Mouse (Mus musculus) right cerebral cortex, postnatal 14 days (tissue): Measurements from ENCODE around the gene BC051665.

ENCODE experiments used
- DNase-seq: peaks from one replicate; pipeline ENCODE4 v3.0.0; 2022

Gene BC051665

GRCm38 (mm10) chr13:60786264-60786663 lies at the start of gene BC051665:
Gene BC051665 (minus strand): TSS chr13:60786364.
- no peak for DNase-seq

- no peak for DNase-seq
These were observed 39.9 kb upstream of the BC051665 start for GRCm38 (mm10) chr13:60826052-60826451.

DNA sequence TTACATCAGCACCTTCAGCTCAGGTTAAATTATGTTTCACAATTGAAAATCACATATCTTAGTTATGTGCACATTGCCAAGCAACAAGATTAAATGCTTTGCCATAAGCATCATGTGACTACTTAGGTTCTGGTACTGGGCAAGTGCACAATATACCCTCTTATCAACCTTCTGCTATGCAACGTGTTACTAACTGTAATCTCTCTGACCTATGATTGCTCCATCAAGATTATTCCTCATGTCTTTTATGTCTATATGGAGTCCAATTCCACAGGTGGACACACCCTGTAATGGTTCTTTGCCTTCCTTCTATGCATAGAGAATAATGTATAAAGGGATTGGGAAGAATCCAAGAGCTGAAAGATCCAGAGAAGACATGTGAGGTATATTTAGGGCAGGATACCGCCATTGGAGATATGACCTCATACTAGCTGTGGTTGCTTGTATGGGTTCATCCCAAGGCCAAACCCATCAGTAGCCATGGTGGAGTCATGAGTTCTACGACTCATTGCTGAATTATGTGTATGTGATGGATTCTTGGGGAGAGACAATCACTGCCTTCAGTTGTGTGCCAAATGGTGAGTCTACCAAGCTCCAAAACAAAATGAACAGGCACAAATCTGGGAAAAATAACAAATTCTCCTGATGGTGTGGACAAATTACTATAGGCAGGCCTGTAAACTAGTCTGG lies 34.5 kb upstream of the BC051665 start:
- DNase-seq = no peak

DNA sequence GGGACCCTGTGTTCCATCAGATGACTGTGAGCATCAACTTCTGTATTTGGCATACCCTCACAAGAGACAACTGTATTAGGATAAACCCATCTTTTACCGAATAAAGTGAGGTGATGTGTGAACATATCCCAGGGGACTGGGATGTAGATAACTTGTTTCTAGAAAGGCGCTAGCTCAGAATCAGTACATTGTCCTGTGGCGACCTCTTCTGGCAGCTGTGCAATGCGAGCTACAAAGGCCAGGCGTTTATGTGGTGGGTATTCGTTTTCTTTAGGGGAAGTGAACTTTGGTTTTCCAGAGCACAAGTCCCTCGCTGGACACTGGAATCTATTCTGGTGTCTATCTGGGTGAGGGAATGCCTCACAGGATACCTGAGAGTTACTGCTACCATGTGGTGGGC lies 33.3 kb upstream of the BC051665 start:
- DNase-seq = peak; percentile 45

GRCm38 (mm10) chr13:60813722-60814121 lies 27.6 kb upstream of the BC051665 start:
- DNase-seq = no peak

DNA sequence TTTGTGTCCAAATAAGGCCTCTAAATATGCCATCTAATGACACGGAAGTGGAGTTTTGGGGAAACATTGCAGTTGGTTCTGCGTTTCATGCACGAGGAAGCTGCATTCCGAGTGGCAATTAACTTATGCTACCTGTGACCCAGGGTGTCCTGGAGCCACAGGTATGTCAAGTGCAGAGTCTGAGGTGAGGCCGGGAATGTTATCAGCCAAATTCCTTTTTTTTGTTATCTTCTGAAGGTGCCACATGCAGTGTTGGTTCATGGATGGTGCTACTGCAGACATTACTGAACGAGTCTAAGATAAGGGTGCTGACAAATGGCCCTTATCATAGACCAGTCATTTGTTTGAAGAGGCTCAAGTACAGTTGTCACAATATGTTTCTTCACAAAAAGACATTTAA lies 26.6 kb upstream of the BC051665 start:
- DNase-seq = no peak

DNA sequence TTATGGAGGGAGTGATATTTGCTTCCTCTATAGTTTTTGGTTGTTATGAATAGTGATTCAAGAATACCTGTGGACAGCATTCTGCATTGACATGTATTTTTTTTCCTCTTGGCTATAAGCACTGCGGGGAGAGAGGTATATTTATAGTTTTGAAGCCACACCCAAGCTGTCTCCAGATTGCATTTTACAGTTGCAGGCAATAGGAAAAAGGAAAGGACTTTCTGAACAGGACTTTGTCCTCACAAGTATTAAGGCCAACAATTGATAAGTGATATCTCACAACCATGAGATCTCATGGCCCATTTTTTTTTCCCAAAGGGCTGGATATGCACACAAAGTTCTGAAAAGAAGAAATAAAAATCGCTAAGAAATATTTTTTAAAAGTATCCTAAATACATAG lies 23.5 kb upstream of the BC051665 start:
- no peak for DNase-seq

DNA sequence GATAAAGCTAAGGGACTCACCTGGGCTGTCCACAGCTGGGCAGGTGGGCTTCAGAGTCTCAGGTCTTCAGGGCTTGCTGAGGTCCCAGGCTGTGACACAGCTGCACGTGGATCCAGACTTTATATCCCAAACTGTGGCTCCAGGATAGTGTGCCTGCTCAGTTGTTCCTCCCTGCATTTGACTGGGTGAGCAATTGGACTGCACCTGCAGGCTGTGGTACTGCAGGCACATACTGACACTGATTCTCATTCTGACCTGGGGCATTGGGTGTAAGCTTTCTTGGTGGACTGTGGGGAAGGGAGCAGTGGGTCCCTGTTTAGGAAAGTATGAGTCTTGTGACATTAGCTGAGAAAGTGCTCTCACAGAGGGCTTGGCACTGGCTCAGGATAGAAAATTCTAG lies 16.6 kb upstream of the BC051665 start, which contains the start of gene Ctsll3:
Gene Ctsll3 (minus strand): TSS at position 101 of the 400 bp plus-strand sequence.
- no peak for DNase-seq

- no peak for DNase-seq
These were observed 3.3 kb upstream of the BC051665 start for GRCm38 (mm10) chr13:60789466-60789865.

GRCm38 (mm10) chr13:60783301-60783700 lies 2.9 kb downstream of the BC051665 start:
- DNase-seq = no peak

DNA sequence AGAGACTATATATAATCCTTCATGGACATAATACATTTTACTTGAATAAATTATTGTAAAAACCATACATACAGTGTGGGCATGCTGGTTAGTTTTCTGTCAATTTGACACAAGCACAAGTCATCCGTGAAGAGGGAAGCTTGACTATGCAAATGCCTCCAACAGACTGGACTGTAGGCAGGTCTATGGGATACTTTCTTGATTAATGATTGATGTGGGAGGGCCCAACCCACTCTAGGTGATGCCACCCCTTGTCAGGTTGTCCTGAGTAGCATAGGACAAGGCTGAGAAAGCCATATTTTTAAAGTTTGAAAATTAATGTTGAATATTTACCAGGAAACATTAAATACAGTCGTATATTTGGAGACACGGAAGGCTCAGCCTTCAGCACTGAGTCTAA lies 5.6 kb downstream of the BC051665 start:
- DNase-seq = no peak

DNA sequence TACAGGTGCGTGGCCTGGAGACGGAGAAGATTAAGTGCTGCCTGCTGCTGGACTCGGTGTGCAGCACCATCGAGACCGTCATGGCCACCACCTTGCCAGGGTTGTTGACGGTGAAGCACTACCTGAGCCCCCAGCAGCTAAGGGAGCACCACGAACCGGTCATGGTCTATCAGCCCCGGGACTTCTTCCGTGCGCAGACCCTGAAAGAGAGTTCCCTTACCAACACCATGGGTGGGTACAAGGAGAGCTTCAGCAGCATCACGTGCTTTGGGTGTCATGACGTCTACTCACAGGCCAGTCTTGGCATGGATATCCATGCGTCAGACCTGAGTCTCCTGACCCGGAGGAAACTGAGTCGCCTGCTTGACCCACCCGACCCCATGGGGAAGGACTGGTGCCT lies 25.0 kb downstream of the BC051665 start:
- no peak for DNase-seq

- no peak for DNase-seq
These were observed 25.8 kb downstream of the BC051665 start for GRCm38 (mm10) chr13:60760392-60760791.

- peak; percentile 65 for DNase-seq
These were observed 27.0 kb downstream of the BC051665 start for GRCm38 (mm10) chr13:60759136-60759535.

GRCm38 (mm10) chr13:60757292-60757691 lies 28.9 kb downstream of the BC051665 start:
- no peak for DNase-seq

DNA sequence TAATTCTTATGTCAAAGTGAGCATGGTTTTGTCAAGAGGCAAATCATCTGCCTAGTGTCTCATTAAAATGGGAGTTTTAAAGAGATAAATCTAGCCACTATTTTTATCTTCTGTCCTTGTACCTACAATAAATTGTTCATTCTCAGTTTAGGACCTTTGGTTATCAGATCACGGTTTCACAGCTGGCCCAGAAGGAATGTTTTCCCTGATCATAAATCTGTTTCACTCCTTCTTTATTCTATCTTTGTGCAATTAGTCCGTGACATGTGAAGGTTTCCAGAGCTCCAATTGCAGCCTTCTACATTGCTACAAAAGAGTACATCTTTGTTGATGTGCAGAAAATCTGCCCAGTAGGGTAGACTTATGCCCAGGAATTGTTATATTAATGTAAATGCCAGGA lies 30.9 kb downstream of the BC051665 start:
- DNase-seq = no peak

DNA sequence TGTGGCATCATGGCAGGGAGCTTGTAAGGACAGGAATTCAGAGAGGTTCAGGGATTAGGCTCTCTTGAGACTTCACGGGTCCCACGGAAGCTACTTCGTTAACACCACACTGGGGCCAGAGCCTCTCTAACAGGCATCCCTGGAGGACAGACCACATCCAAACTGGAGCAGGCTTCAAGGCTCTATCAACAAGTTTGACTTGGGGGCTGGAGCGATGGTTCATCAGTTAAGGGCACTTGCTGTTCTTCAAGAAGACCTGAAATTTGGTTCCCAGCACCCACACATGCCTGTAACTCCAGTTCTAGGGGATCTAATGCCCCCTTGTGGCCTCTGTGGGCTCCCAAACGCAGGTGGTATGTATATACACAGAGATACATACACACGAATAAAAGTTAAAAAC lies 32.9 kb downstream of the BC051665 start:
- DNase-seq = no peak

- no peak for DNase-seq
These were observed 35.2 kb downstream of the BC051665 start for GRCm38 (mm10) chr13:60750930-60751329.

DNA sequence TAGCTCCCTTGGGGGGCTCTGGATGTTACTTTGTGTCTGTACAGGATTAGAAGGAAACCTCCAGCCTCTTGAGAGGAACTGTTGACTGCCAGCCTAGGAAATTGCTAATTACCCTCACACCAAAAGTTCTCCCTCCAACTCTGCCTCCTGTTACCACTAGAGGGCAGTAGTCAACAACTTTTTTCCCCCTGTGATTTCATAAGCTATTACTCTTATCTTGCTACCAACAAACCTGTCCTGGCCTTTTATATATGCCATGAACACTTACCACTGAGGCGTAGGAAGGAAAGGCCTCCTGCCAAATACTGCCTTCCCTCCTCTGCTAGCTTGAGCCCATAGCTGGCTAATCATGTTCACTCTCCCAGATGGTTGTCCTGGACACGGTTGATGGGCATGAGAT lies 37.6 kb downstream of the BC051665 start:
- no peak for DNase-seq

- DNase-seq = no peak
These were observed 39.0 kb downstream of the BC051665 start for GRCm38 (mm10) chr13:60747201-60747600.

- DNase-seq = peak; percentile 41
These were observed 39.9 kb downstream of the BC051665 start for GRCm38 (mm10) chr13:60746271-60746670.

DNA sequence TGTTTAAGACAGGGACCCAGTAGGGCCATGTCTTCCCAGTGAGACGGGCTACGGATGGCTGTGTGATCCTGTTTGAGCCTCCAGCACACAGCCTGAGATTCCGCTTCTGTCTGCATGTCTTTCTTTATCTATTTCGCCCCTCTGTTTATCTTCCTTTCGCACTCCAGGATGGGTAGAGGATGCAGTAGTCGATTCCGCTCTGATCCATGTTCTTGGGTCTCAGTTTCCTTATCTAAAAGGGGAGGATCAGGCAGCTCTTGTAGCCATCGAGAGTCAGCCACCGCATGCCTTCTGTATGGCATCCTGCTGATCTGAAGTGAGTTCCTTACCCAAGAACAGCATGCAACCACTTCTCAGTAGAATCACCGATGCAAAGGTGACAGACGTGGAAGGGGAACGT lies 40.8 kb downstream of the BC051665 start:
- no peak for DNase-seq

DNA sequence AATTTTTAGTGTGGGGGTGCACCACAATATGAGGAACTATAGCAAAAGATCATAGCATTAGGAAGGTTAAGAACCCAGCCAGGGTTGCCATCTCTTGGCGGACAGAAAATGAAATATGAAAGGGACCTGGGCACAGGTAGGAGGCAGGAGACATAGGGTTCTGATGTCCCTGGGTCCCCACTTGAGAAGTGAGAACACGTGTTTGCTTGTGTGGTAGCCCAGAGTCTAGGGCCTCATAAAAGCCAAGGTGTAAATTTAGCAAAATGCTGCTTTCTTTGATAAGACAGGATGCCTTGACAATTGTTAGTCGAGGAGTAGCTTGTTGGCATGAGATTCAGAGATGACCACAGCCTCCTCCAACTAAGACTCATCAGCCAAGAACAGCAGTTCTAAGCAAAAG lies 41.4 kb downstream of the BC051665 start:
- DNase-seq = no peak

GRCm38 (mm10) chr13:60744078-60744460 lies 42.1 kb downstream of the BC051665 start:
- peak; percentile 90 for DNase-seq

DNA sequence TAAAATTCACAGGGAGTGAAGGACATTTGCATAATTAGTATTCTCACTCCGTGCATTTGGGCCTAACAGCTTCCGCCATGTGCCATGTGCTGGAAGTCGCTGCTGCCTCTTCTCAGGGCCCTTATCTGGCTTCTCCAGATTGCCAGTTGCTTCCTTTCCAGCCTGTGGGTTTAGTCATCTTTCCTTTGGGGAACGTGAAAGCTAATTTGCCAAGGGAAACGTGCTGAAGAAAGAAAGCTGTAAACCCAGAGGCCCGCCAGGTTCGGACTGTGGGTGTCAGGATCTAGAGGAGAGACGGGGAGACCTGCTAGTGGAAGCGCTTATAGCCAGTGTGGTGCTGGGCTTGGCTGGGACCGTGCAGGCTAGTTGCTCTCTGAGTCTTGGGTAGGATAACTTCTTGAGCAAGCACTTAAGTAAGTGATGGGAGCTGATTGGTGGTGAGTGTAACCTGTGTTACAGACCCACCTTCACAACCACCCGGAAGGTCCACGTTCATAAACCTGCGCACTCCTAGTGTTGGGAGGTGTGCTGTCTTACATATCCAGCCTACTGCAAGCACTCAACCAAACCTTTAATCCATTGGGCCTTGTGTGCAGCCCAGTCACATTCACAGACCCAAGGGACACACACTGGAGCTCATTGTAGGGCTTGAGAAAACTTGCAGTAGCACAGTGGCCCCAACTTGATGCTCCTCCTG lies 42.6 kb downstream of the BC051665 start:
- no peak for DNase-seq
